Mouse (Mus musculus): Measurements from ENCODE around the gene Slc5a5.

DNA sequence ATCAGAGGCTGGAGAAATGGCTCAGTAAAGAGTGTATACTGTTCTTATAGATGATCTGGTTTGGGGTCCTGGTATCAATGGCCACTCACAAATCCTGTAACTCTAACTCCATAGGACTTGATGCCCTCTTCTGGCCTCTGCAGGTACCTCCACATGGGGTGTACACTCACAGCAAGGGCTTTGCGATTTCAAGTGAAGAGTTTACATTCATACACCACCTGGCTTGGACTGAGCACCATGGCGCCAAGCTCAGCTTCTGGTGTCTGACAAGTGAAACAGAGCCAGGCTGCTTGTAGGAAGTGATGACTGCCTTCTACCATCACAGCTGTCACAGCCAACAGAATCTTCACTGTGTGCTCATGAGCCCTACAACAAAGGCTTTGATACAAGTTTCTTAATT is 48.9 kb upstream of the Slc5a5 start:
- no peak for TF ChIP-seq CTCF (IDR thresholded peaks at IDR 0.05; ENCODE audit: insufficient read depth, low read depth, low read length)
- TF ChIP-seq POLR2A (IDR thresholded peaks at IDR 0.05; ENCODE audit: insufficient read depth, low read depth, low read length), result no peak

All from olfactory bulb, adult 2 months (tissue).